Mouse (Mus musculus) thymus, adult 2 months (tissue): ENCODE data around the gene Polg2.

Source experiments
- CTCF ChIP-seq: fragments of 200-500 bp; IDR thresholded peaks from 2 replicates; pipeline ENCODE4 v1.5.1; 2012; ENCODE audit warnings: mild to moderate bottlenecking, control low read depth, low read length, moderate library complexity, borderline replicate concordance; ENCODE audit not compliant: control insufficient read depth, poor library complexity, insufficient read depth; ENCODE audit errors: extremely low read depth
- POLR2A ChIP-seq: fragments of 200-500 bp; IDR thresholded peaks from 2 replicates; pipeline ENCODE4 v1.6.1; 2012; ENCODE audit warnings: mild to moderate bottlenecking, low read length, control low read depth, moderate library complexity; ENCODE audit not compliant: control insufficient read depth, poor library complexity, insufficient read depth; ENCODE audit errors: extremely low read depth

DNA sequence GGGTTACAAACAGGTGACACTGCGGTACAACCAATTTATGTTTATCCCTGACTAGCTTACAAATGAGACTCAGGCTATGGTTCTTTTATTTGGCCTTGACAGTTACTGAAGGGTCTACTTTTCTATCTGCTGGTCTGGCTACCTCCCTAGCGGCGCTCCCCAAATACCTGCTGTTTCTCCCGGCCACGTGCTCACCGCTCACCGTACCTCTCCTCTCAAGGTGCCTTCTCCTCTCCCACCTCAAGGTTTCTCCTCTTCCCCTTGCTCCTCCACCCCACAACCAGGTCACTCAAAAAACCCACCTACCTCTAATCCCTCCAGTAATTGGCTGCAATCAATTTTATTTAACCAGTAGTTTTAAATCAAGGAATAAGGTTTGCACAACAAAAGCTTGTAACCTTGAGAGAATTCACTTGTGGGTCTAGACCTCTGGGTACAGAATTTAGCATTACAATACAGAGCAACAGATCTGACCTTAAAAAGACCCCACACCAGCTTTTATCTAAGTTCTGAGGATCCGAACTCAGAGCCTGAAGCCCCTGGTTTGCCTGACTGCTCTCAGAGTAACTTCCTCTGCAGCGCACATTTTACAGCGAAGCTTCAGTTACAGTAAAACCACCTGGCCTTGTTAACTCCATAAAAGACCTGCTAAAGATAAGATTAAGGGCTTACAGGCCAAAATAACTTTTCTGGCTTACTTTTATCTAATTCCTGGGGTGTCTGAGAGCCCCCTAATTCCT lies 55.0 kb downstream of the Polg2 start:
- no peak for TF ChIP-seq CTCF
- TF ChIP-seq POLR2A = no peak
